In the genomic region with DNA sequence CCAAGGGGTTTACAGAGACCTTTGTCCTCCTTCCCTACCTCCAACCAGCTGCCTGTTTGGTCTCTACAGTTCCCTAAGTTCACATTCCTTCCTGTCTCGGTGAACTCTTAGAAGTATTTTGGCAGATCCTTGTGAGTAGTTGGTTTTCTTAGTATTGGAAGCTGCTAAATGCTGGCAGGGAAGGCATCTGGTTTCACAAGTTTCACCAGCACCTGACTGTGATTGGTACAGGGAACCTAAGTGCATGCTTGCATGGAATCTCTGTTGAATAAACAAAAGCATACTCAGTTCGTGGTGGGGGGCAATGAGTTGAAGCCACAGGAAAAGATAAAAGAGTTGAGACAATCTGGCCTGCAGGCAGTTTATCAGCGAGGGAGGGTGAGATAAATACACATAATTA, we compare ENCODE assay signal across 15 mouse cellular contexts. TPM values are rescaled to one million over a fixed set of nuclear protein-coding genes. Genes with fewer than 3 reads are reported as not detected.
DNase-seq lines count a peak whose midpoint lies in the region; ATAC-seq lines count a peak whose summit lies in the region.
"Had no signal": no experiment of that assay in that cellular context is flagged by ENCODE, and none has a peak within 500 bp of the region (broad histone marks: within the 10 kb centered on the region; RNA-seq: fewer than 3 reads in every experiment).

No protein-coding gene starts in this region.

- H3K9ac ChIP-seq in heart, embryonic 11.5 days (ENCODE audit: low read depth, low read length), result no peak overlapping the region
- H3K9ac ChIP-seq in neural tube, embryonic 15.5 days (replicated peaks), result no peak overlapping the region
- H3K9ac ChIP-seq: hindbrain, embryonic 14.5 days had no signal

- peak overlapping the region; percentile 10; the same call in 1 of the 2 replicates for H3K27ac ChIP-seq in heart, embryonic 11.5 days (ENCODE audit: low read depth, low read length)
- no peak overlapping the region for H3K27ac ChIP-seq in neural tube, embryonic 15.5 days (replicated peaks)
- H3K27ac ChIP-seq: hindbrain, embryonic 14.5 days; layer of hippocampus, adult 2 months had no signal

- no peak for DNase-seq in heart, adult 9 months (ENCODE audit: low spot score in 2 of 2)
- peak; percentile 30 for DNase-seq in neural tube, embryonic 10.5 days (ENCODE audit: extremely low spot score, low spot score)
- peak; percentile 19 to 29 for DNase-seq in kidney, postnatal 36 days
- no peak for DNase-seq in gastrocnemius, postnatal 25 days
- DNase-seq in gastrocnemius, postnatal 10 days, result no peak
- DNase-seq in frontal cortex, postnatal 36 days (ENCODE audit: low spot score in 2 of 2), result no peak
- DNase-seq: adrenal gland, adult 8-10 months; cerebellum, adult 11 months; gastrocnemius, postnatal 36 days; right cerebral cortex, postnatal 4 days; thymus, adult 2 months had no signal

- H3K27me3 ChIP-seq in heart, embryonic 11.5 days (ENCODE audit: control insufficient read depth, insufficient read depth, low read length), result no peaks in the 10 kb centered on the region
- no peaks in the 10 kb centered on the region for H3K27me3 ChIP-seq in neural tube, embryonic 15.5 days (replicated peaks)

- no peak for ATAC-seq in heart, embryonic 11.5 days (replicated peaks; ENCODE audit: insufficient number of reproducible peaks, low FRiP score, low TSS enrichment)
- no peak for ATAC-seq in neural tube, embryonic 15.5 days (ENCODE audit: low FRiP score)

- H3K36me3 ChIP-seq in heart, embryonic 11.5 days (ENCODE audit: control insufficient read depth, insufficient read depth, low read length), result no peaks in the 10 kb centered on the region
- no peaks in the 10 kb centered on the region for H3K36me3 ChIP-seq in neural tube, embryonic 15.5 days

- H3K4me1 ChIP-seq in heart, embryonic 11.5 days (ENCODE audit: control insufficient read depth, insufficient read depth, low read length), result peaks cover 16% of the 10 kb centered on the region
- H3K4me1 ChIP-seq in neural tube, embryonic 15.5 days, result no peaks in the 10 kb centered on the region

- H3K4me2 ChIP-seq in heart, embryonic 11.5 days, result no peak overlapping the region
- H3K4me2 ChIP-seq in neural tube, embryonic 15.5 days, result no peak overlapping the region
- H3K4me2 ChIP-seq: hindbrain, embryonic 14.5 days had no signal

- H3K9me3 ChIP-seq in heart, embryonic 11.5 days (replicated peaks; ENCODE audit: control insufficient read depth, low read length), result no peaks in the 10 kb centered on the region
- no peaks in the 10 kb centered on the region for H3K9me3 ChIP-seq in neural tube, embryonic 15.5 days (replicated peaks)

- H3K4me3 ChIP-seq in heart, embryonic 11.5 days (ENCODE audit: low read depth, low read length), result no peak overlapping the region
- no peak overlapping the region for H3K4me3 ChIP-seq in neural tube, embryonic 15.5 days (replicated peaks)
- H3K4me3 ChIP-seq: layer of hippocampus, adult 2 months had no signal

- WGBS in heart, embryonic 11.5 days (ENCODE audit: insufficient replicate concordance), result 6% methylated on average over 3 of the region's 3 CpGs
- WGBS in neural tube, embryonic 15.5 days, result 15% methylated on average over 3 of the region's 3 CpGs

RNA-seq across cellular contexts. Expression of a gene that starts 7.4 kb away (rescaled TPM):
- 48.0 and 50.5 TPM in 2 replicates for polyA plus RNA-seq in heart, embryonic 11.5 days (2014; fragmentation: Nextera tagmentation; extraction: Ambion mirVana)
- polyA plus RNA-seq in neural tube, embryonic 15.5 days (2015; fragmentation: Nextera tagmentation; extraction: Ambion mirVana), result 52.7 and 55.7 TPM in 2 replicates
- total RNA-seq in gastrocnemius, postnatal 25 days (2021), result 1 to 10 TPM; 5.7 to 6.5 TPM
- total RNA-seq in gastrocnemius, postnatal 10 days (2021), result 10 to 100 TPM in 1 of 2 experiments, 1 to 10 TPM in 1; 8.9 to 12.7 TPM

Comparison
In these comparisons a context has a peak if more than half of its experiments do, and no peak if none do; other contexts are left out.
1. DNase-seq: peak in neural tube, embryonic 10.5 days (single experiment) and kidney, postnatal 36 days (2 of 2); none in heart, adult 9 months (0 of 2), gastrocnemius, postnatal 25 days (single experiment), gastrocnemius, postnatal 10 days (single experiment) and frontal cortex, postnatal 36 days (0 of 2).